Mouse (Mus musculus): ENCODE data around the gene Gm10188.

- TF ChIP-seq CTCF (IDR thresholded peaks at IDR 0.05) (no peak), POLR2A (IDR thresholded peaks at IDR 0.05; ENCODE audit: insufficient read depth, low read depth, low read length) (no peak)
Measured at GRCm38 (mm10) chr1:132191786-132192680, 37.5 kb downstream of the Gm10188 start.

Data from heart, adult 2 months (tissue).